Mouse (Mus musculus) ES-CJ7 (cell line): ENCODE results near the gene Gm20521.

ENCODE experiments used
- DNase-seq: peaks from one replicate; pipeline ENCODE4 v3.0.0; 2011; ENCODE audit warnings: low read depth, low spot score

The Gm20521 gene

DNA sequence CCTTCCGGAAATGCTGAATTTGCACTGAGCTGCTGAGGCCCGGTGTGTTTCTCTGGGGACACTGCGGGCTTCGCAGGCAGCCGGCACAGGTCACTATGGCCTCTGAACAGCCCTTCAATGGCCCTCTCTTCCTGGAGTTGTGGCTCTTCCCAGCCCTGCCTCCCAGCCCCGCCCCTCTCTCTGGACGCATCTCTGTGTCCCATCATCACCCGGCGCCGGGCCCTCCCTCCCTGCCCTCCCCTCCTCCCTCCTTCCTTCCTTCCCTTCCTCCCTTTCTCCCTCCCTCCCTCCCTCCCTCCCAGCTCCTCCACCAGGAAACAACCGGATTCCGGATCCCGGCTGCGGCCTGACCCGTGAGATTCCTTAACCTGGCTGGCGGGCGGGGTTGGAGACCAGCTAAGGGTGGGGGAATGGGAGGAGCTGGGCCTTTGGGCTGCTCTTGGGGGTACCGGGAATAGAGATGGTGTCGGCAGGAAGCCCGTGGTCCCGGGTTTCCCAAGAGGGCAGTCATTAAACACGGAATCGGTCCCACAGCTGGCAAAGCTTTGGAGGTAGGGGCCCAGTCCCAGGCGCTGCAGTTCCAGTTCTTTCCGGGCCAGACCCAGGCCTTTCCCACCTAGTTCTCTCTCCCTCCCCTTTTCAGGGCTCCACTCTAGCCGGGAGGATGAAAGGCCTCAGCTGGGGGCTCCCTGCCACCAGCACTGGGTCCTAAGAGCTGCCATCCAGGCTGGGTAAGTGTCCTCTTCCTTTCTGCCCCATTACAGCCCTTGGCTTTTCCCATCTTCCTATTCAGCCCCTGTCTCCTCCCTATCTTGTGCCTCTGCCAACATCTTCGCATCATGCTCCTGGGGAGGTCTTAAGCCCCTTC lies at the start of gene Gm20521, which contains the start of gene Bcl2l2:
Gene Gm20521, plus strand, starts transcription at position 288 of the 868 bp plus-strand sequence.
Gene Bcl2l2, plus strand, starts transcription at position 224 of the 868 bp plus-strand sequence.
- peak; percentile 85 for DNase-seq

DNA sequence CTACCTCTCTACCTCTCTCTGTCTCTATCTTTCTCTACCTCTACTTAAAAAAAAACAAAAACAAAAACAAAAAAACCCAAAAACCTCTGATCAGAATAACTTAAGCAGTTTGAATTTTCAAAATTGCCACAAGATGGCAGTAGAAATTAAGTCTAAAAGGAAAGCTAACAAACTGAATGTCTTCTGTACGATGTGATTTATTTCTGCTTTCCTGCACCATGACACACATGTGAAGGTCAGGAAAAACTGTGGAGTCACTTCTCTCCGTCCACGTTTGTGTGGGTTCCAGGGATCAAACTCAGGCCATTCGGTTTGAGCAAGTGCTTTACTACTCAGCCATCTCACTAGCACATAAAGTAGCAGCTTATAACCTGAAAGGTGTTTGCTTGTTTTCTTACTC lies 39.8 kb upstream of the Gm20521 start:
- DNase-seq = peak; percentile 33

DNA sequence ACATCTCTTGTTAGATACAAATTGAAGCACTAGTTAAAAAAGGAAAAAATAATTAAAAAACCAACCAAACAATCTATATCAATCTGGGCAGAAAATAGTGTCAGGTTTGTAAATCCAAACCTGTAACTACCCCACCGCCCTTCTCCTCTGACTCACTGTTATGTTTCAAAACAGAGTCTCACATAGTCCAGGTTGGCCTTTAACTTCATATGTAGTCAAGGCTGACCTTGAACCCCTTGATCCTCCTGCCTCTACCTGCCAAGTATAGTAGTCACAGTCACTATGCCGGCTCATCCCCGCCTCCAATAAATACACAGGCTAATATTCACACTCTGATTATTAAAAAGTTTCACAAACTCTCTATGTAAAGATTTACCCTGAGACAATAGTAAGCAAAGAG lies 27.5 kb upstream of the Gm20521 start:
- no peak for DNase-seq

DNA sequence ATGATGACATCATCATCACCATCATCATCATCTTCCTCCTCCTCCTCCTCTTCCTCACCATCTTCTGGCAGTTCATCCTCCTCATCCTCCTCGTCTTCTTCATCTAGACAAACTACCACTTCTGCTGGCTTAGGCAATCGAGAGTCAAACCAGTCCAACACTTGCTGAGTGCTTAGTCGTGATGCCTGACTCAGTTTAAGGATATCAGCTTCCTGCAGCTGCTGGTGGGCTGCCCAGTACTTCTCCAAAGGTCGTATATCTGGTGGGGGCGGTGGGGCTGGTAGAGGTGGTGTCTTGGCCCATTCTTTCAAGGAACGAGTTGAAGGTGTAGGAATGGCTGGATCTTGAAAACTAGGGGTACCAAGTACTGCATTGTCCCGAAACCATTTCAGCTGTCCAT lies 26.5 kb upstream of the Gm20521 start:
- DNase-seq = no peak

DNA sequence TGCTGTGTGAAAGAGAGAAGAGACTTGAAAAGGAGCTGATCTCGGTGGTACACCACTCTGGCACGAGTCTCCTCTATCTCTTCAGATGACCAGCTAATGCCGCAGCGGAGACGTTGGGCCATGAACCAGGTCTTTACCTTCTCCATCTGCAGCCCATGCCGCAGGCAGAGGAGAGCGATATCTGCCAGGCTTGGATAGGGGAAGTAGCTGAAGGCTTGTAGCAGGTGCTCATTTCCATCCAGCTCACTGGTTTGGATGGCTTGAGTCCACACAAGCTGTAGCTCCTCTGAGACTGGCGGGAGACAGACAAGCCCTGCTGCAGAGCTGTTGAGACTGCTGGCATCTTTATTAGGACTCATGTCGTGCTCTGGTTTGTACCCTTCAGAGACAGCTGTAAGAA lies 25.4 kb upstream of the Gm20521 start:
- DNase-seq = no peak

DNA sequence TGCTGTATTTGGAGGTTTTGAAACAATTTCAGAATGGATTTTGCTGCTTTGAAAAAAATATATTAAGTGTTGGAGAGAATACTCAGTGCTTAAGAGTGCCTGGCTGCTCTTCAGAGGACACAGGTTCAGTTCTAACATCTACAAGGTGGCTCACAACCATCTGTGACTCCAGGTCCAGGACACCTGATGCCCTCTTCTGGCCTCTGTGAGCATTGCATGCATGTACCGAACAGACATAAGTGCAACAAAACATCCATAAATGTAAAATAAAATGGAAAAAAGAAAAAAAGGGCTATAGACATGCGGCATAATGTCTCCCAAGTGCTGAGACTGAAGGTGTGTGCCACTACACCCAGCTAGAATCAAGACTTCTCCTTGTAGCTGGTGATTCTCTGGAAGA lies 22.7 kb upstream of the Gm20521 start:
- peak; percentile 56 for DNase-seq

DNA sequence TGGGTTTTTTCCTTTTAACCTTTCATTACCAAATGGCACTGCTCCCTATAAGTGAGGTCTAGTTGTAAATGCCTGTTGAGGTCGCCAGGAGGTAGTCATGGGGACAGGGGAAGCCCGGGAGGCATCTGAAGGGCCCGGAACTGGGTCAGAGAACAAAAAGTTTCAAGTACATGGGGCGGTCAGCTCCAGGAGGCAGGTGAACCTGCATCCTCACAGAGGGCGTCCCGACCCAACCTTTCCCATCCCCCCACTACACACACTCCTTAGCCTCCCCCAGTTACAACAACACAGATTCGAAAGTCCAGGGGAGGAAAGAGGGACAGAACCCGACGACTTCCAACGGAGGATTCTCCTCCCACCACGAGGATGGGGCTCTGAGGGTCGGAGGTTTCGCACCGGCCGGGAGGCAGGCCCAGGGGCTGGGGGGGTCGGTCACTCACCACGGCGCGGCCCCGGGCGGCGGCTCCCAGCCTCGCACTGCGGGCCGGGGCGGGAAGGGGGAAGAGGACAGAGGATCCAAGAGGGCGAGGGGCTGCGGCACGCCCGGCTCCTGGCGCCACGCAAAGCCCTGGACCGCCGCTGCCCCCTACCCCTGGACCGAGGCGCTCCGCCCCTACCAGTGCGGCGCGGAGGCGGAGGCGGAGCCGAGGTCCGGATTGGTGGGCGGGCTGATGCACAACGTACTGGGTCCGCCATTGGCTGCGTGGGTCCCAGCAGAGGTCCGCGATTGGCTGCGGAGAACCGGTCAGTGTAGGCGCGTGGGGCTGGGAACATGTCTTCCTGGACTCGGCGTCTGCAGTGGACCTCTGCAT lies 19.5 kb upstream of the Gm20521 start:
- DNase-seq = peak; percentile 84

DNA sequence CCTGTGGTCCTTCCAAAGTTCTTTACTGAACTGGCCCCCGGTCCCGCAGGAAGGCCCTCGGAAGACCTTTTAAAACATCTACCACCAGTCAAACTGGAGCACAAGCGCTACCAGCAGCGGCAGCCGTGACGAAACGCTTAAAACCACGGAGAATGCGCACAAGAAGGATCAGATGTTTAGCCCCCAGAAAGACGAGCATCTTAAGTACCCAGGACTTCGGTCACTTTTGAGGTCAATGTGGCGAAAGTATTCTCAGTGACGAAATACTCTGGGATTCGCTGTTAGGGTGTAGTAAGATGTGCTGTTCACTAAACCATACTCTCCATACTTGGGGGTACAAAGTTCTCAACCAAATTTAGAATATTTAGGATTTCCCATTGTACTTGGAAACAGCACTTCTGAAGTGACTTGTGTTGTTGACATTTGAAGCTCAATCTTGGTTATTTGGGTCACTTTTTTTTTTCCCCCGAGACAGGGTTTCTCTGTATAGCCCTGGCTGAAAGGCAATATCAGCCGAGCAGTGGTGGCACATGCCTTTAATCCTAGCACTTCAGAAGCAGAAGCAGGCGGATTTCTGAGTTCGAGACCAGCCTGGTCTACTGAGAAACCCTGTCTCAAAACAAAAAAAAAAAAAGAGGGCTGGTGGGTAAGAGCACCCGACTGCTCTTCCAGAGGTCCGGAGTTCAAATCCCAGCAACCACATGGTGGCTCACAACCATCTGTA lies 18.8 kb upstream of the Gm20521 start:
- no peak for DNase-seq

DNA sequence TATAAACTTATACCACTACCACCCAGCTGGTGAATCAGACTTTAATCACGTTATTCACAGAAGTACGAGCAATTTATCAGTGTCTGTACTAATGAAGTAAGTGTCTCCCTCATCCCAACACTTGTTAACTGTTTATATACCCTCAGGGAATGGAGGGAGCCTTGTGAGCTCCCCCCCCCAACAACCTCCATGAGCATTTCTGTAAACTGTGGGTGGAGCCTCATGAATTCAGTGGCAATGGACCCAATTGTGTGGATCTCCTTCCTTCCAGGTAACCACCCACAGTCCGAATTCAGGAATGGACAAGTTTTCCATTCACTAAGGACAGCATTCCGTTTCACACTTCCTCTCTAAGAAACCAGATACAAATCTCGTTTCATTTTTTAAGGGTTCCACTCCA lies 17.6 kb upstream of the Gm20521 start:
- DNase-seq = no peak

DNA sequence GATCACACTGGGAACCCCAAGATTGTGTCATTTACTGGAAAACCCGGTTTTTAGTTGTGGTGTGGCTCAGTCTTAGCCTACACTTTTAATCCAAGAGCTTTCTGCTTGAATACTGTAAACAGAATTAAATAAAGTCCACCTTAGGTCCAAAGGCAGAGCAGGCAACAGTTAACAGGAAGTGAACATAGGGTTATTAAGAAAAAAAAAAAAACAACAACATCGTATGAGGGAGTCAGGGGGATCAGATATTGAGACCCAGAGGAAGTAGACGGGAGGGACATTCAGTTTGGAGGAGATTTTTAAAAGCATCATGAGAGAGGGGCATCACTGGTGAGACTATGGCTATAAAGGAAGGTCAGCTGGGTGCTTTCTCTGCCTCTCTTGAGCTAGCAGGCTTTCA lies 17.0 kb upstream of the Gm20521 start:
- DNase-seq = no peak

DNA sequence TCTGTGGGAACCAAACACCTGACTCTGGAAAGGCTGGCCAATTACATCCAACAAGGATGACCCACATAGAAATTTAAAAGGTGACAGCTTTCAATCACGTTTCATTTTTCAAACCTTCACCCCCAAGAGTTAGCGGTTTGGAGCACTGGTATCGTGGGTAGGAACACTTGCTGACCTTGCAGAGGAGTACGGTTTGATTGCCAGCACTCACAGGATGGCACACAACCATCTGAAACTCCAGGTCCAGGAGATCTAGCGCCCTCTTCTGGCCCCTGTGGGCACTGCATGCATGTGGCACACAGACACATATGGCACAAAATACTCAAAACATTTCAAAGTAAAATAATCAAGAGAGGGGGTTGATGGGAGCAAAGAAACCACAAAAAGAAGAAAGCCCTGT lies 16.3 kb upstream of the Gm20521 start:
- DNase-seq = peak; percentile 80

DNA sequence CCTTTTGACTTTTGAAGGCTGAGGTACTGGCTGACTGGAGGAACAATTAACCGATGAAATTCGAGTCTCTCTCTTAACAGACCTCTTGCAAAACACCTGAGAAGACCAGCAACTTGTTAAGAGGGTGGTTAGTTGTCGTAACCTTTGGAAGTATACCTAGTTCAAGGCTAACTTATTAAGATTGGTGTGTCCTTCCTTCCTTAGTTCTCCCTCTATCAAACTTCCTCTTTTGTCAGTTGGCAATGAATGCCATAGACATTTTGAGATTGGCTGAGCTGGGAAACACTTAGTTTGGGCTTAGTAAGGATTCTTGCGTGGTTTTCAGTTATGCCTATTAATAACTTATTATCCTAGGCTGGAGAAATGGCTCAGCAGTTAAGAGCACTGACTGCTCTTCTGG lies 15.2 kb upstream of the Gm20521 start:
- DNase-seq = no peak

DNA sequence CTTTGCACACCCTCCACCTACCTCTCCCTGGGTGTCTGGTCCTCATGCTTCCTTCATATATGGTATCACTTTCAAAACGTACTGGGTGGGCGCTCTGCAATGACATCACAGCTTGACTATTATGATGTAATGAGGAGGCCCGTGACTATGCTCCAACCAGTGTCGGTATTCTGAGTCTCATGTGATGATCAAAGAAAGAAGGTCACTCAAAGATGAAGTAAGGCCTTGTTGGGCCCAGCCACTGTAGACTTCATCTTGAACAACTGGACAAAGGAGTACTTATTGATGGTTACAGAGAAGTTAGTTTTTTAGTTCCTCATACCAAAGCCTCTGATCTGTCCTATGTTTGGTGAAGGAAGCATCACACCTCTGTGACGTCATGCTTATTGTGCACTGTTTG lies 12.4 kb upstream of the Gm20521 start, which contains the start of gene Homez:
Gene Homez, minus strand, starts transcription at position 101 of the 400 bp plus-strand sequence.
- no peak for DNase-seq

DNA sequence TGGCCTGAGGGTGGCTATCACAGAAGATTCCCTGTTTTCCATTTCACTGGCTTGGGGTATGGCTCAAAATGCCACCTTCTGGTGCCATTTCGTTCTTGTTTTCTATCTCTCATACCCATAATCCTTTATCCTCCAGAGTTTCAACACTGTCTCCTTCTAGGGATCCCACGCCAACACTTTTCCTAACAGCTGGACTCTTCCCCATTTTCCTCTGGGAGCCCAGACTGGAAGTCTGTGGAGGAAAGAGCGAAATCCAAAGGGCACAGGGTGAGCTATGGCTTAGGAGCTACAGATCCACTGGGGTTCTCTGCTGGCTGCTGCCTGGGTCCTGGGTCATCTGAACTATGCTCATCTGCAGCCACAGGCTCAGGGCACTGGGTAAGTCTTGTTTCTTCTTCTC lies 9.1 kb upstream of the Gm20521 start:
- DNase-seq = no peak

DNA sequence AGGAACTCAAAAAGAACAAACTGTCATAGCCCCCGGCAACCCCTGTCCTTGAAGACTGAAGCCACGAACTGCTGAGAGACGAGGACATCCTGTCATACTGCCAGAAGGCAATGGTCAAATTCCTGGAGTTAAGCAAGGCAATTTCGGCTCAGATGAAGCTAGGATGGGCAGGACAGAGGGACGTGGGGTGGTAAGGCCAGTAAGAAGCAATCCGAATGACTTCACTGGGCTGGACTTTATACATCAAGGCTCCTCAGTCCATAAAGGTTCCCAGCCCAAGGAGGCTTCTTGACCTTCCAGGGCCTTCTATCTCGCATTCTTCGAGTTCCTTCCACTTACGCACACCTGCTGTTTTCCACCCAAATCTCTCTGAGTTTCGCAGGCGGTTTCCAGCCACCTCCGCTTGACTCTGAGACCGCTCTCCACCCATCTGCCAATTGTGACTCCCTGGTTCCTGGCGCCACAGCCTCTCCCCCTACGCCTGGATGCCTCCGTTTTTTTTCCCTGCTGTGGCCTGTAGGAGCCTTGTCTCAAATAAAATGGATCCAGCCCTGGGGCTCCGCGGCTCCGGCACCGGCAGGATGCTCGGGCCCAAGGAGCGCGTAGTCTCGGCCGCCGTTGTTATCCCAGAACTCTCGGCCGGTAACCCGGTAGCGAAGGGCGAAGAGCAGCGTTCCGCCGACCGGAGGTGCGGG lies 7.2 kb upstream of the Gm20521 start:
- DNase-seq = peak; percentile 67

DNA sequence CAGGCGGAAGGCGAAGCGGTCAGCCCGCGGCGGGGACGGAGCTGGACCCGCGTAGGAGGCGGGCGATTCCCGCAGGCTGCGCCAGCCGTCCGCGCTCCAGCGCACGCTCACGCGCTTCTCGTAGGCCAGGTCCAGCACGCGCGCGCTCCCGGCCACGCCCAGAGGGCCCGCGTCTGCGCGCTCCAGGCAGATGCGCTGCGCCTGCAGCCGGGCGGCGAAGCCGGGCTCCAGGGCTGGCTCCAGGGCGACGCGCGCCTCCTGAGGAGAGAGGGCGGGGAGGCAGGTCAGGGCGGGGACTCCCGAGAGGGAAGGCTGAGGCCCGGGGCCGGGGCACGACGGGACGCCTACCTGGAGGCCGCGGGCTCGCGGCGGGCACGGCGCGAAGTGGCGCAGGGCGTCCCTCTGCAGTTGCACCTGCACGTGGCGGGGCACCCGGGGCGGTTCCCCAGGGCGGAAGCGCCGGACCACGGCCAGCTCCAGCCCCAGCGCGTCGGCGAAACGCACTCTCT lies 6.6 kb upstream of the Gm20521 start:
- DNase-seq = peak; percentile 91

DNA sequence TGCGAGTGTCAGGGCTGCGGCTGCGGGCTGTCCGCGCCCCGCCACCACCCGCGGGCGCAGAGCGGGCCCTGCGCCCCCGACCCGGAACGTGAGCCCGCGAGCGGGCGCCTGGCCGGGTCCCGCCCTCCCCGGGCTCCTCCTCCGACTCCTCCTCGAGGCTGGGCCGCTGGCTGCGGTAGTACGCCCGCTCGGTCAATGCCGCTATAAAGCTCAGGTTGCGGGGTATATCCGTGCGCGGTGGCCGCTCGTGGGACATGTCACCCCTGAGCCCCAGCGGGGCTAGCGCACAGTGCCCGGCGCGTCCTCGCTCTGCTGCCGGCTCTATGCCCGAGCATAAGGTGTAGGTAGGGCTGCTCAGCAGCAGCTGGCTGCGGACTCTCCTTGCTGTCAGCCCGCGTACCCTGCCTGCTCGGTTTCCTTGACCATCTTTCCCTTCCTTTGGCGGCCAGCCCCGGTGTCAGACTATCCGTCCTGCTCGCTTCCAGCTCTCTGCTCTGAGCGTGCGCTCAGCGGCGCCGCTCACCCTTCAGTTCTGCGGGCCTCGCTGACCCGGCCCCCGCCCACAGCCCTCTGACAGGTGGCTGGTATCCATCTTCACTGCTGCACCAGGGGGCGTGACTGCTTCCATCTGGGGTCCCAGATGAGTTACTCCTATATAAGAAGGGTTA lies 6.1 kb upstream of the Gm20521 start, which contains the start of gene Ppp1r3e:
Gene Ppp1r3e, minus strand, starts transcription at position 503 of the 668 bp plus-strand sequence.
- DNase-seq = peak; percentile 38

DNA sequence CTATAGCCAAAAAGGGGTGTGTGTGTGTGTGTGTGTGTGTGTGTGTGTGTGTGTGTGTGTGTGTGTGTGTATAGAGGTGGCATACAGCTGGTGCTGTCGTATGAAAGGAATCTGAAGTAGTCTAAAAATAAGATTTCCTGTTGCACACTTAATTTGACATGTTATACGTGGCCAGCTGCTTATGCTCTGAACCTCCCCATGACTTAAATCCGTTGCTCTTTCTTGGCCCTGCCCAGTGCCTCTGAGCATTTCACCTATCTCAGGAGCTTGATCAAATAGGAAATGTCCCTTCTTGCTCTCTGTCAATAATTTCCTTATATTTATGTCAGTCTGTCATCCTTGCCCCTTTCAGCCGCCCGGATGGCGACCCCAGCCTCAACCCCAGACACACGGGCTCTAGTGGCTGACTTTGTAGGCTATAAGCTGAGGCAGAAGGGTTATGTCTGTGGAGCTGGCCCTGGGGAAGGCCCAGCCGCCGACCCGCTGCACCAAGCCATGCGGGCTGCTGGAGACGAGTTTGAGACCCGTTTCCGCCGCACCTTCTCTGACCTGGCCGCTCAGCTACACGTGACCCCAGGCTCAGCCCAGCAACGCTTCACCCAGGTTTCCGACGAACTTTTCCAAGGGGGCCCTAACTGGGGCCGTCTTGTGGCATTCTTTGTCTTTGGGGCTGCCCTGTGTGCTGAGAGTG lies 926 bp downstream of the Gm20521 start:
- no peak for DNase-seq

DNA sequence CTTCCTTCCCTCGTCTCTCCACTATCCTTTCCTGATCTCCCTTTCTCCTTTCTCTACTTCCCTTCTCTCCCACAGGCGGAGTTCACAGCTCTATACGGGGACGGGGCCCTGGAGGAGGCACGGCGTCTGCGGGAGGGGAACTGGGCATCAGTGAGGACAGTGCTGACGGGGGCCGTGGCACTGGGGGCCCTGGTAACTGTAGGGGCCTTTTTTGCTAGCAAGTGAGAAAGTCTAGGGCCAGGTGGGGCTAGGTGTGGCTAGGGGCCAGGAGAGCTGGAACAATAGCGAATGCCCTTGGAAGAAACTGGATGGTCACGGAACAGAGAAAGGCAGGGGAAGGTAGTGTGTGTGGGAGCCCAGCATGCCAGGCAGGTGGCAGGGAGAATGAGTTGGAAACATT lies 2.1 kb downstream of the Gm20521 start:
- no peak for DNase-seq

DNA sequence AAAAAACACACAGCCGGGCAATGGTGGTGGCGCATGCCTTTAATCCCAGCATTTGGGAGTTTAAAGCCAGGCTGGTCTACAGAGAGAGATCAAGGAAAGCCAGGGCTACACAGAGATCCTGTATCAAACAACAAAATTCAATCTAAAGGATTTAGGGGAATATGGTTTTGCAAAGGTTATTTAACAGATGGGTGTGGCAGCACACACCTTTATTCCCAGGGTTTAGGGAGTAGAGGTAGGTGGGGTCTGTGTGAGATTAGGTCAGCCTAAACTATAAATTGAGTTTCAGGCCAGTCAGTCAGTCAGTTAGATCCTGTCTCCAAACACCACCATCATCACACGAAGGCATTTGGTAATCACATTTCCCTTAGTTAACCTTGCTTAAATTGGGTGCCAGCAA lies 9.0 kb downstream of the Gm20521 start, which contains the start of gene Pabpn1:
Gene Pabpn1, plus strand, starts transcription at position 301 of the 400 bp plus-strand sequence.
- no peak for DNase-seq
